Mouse (Mus musculus) hindbrain, postnatal 0 days (tissue): ENCODE measurements around the gene Hras. TPM values are rescaled to one million over a fixed set of nuclear protein-coding genes. Genes with fewer than 3 reads are reported as not detected.

Source experiments
- ATAC-seq: fragments of 200-750 bp; cut with Nextera tagmentation; 2 replicates; pipeline ENCODE4 v1.8.0; 2017; ENCODE audit warnings: mild to moderate bottlenecking, moderate TSS enrichment, moderate library complexity
- DNase-seq: peaks from one replicate; pipeline ENCODE4 v3.0.0-alpha.2; 2015; ENCODE audit warnings: low spot score
- H3K27ac ChIP-seq: fragments of 300-500 bp; sonication (generic); 2 replicates; pipeline ENCODE4 v1.5.1; 2014; ENCODE audit warnings: mild to moderate bottlenecking
- H3K27me3 ChIP-seq: fragments of 300-500 bp; sonication (generic); 2 replicates; pipeline ENCODE4 v1.6.1; 2014; ENCODE audit warnings: low read length, mixed read lengths; ENCODE audit not compliant: insufficient read depth
- H3K36me3 ChIP-seq: fragments of 300-500 bp; sonication (generic); 2 replicates; pipeline ENCODE4 v1.6.1; 2014; ENCODE audit warnings: low read length, mixed read lengths; ENCODE audit not compliant: insufficient read depth
- H3K4me1 ChIP-seq: fragments of 300-500 bp; sonication (generic); 2 replicates; pipeline ENCODE4 v1.6.1; 2014; ENCODE audit warnings: antibody characterized with exemption, low read length, mixed read lengths; ENCODE audit not compliant: insufficient read depth
- H3K4me2 ChIP-seq: fragments of 300-500 bp; sonication (generic); 2 replicates; pipeline ENCODE4 v1.6.1; 2014; ENCODE audit warnings: low read depth, mild to moderate bottlenecking, low read length, moderate library complexity, mixed read lengths
- H3K4me3 ChIP-seq: fragments of 300-500 bp; sonication (generic); 2 replicates; pipeline ENCODE4 v1.5.1; 2014; ENCODE audit warnings: low read length
- H3K9ac ChIP-seq: fragments of 300-500 bp; sonication (generic); replicated peaks from 2 replicates; pipeline ENCODE4 v1.6.1; 2014; ENCODE audit warnings: mild to moderate bottlenecking, low read length, moderate library complexity, mixed read lengths
- H3K9me3 ChIP-seq: fragments of 300-500 bp; sonication (generic); 2 replicates; pipeline ENCODE4 v1.6.1; 2016; ENCODE audit warnings: low read length, mixed read lengths
- CTCF ChIP-seq: IDR thresholded peaks from 2 replicates; pipeline ENCODE4 v1.5.1; 2016; ENCODE audit warnings: antibody characterized with exemption, control low read depth, low read depth
- WGBS: fragments of 180-500 bp; shearing (Covaris S2); extraction: QIAGEN DNeasy Blood & Tissue Kit; methylation state at CpG from one replicate; pipeline ENCODE4 v1.1.7; 2014; 5-methylcytosine and 5-hydroxymethylcytosine counted together
- microRNA counts: library from miRNA; unstranded; fragments of <30 nt; microRNA quantifications from one replicate; lab custom pipeline; 2015
- microRNA-seq, 2 experiments: library from miRNA; unstranded; fragments of <30 nt; microRNA quantifications; one replicate each; pipeline ENCODE4; 2016
- polyA plus RNA-seq: library from polyadenylated mRNA; unstranded; fragments of >200 nt; fragmentation: Nextera tagmentation; extraction: Ambion mirVana; gene quantifications from 2 replicates; pipeline ENCODE4 v1.2.1, GENCODE M21; 2015
- total RNA-seq: library from RNA; depleted of rRNA; stranded (reverse); fragments of >200 nt; gene quantifications from 2 replicates; pipeline ENCODE4 v1.2.3, GENCODE M21; 2014; rRNA removed

The Hras gene
- total and polyA plus RNA-seq, 2 experiments from 2014 or later, result 120 to 204 TPM

- H3K4me3 ChIP-seq, result no peak overlapping the region
- no peak for TF ChIP-seq CTCF
- H3K27me3 ChIP-seq, result no peaks in the 10 kb centered on the region
- H3K4me2 ChIP-seq, result no peak overlapping the region
- H3K36me3 ChIP-seq, result peaks cover 8% of the 10 kb centered on the region; the same call in 1 of the 2 replicates
- WGBS, result 91% methylated on average over 4 of the region's 4 CpGs
- ATAC-seq (no peak), DNase-seq (no peak)
- no peaks in the 10 kb centered on the region for H3K9me3 ChIP-seq
- no peak overlapping the region for H3K9ac ChIP-seq
- no peaks in the 10 kb centered on the region for H3K4me1 ChIP-seq
- no peak overlapping the region for H3K27ac ChIP-seq
These were observed 52.5 kb downstream of the Hras start for GRCm38 (mm10) chr7:141141326-141141725.

MicroRNAs within 50 kb of the gene (microRNA counts, 519-probe panel; counts per million panel counts)
- 3,225 counts per million, percentile 53 among the panel's probes with 10 or more counts for microRNA mmu-miR-210 (lab: Ali Mortazavi, UCI)

Small RNA genes within 50 kb of the gene (microRNA-seq; reads per million reads assigned to microRNA genes)
- 491 to 596 reads per million in 2 experiments for gene Mir210

Other genes with a start within 250 kb of the Hras start
- gene Ifitm5, start 243.7 kb downstream of the Hras start, total RNA-seq, result not detected in 2 replicates
- 0.39 TPM in 1 of 2 replicates, not detected in the other for gene Ifitm5, start 243.7 kb downstream of the Hras start, polyA plus RNA-seq
- not detected in 2 replicates for gene Gm45717, start 238.1 kb downstream of the Hras start, total RNA-seq
- 0.38 TPM in 1 of 2 replicates, not detected in the other for gene Gm45717, start 238.1 kb downstream of the Hras start, polyA plus RNA-seq
- gene Ifitm2, start 238.0 kb downstream of the Hras start, total RNA-seq, result 79.3 and 82.4 TPM in 2 replicates
- gene Ifitm2, start 238.0 kb downstream of the Hras start, polyA plus RNA-seq, result 269 and 281 TPM in 2 replicates
- gene Ifitm1, start 226.8 kb downstream of the Hras start, total RNA-seq, result 16.5 and 39.5 TPM in 2 replicates
- gene Ifitm1, start 226.8 kb downstream of the Hras start, polyA plus RNA-seq, result 22.4 and 24.0 TPM in 2 replicates
- gene Ifitm3, start 183.2 kb downstream of the Hras start, total RNA-seq, result 29.3 and 41.7 TPM in 2 replicates
- 92.8 and 93.3 TPM in 2 replicates for gene Ifitm3, start 183.2 kb downstream of the Hras start, polyA plus RNA-seq
- 0.37 and 0.50 TPM in 2 replicates for gene Ifitm6, start 176.1 kb downstream of the Hras start, total RNA-seq
- gene Ifitm6, start 176.1 kb downstream of the Hras start, polyA plus RNA-seq, result 0.67 and 0.69 TPM in 2 replicates
- not detected in 2 replicates for gene Gm17387, start 164.9 kb downstream of the Hras start, total RNA-seq
- not detected in 2 replicates for gene Gm17387, start 164.9 kb downstream of the Hras start, polyA plus RNA-seq
- gene B4galnt4, start 132.9 kb downstream of the Hras start, total RNA-seq, result 115 and 124 TPM in 2 replicates
- gene B4galnt4, start 132.9 kb downstream of the Hras start, polyA plus RNA-seq, result 41.8 and 46.2 TPM in 2 replicates
- gene Pkp3, start 115.8 kb downstream of the Hras start, total RNA-seq, result 0.58 TPM in 1 of 2 replicates, not detected in the other
- gene Pkp3, start 115.8 kb downstream of the Hras start, polyA plus RNA-seq, result 0.29 TPM in 1 of 2 replicates, not detected in the other
- gene Sigirr, start 93.4 kb downstream of the Hras start, total RNA-seq, result 1.2 and 19.5 TPM in 2 replicates
- gene Sigirr, start 93.4 kb downstream of the Hras start, polyA plus RNA-seq, result 2.4 and 2.6 TPM in 2 replicates
- 0.25 and 2.1 TPM in 2 replicates for gene Ano9, start 76.2 kb downstream of the Hras start, total RNA-seq
- 0.45 and 0.66 TPM in 2 replicates for gene Ano9, start 76.2 kb downstream of the Hras start, polyA plus RNA-seq
- 13.6 and 25.6 TPM in 2 replicates for gene Ptdss2, start 71.6 kb downstream of the Hras start, total RNA-seq
- gene Ptdss2, start 71.6 kb downstream of the Hras start, polyA plus RNA-seq, result 96.1 and 96.8 TPM in 2 replicates
- 65.2 and 74.3 TPM in 2 replicates for gene Rnh1, start 21.1 kb downstream of the Hras start, total RNA-seq
- 55.3 and 55.7 TPM in 2 replicates for gene Rnh1, start 21.1 kb downstream of the Hras start, polyA plus RNA-seq
- gene Lrrc56, start 152 bp upstream of the Hras start, total RNA-seq, result 9.5 and 19.7 TPM in 2 replicates
- gene Lrrc56, start 152 bp upstream of the Hras start, polyA plus RNA-seq, result 5.7 and 7.2 TPM in 2 replicates
- 0.14 TPM in 1 of 2 replicates, not detected in the other for gene Lmntd2, start 20.1 kb upstream of the Hras start, total RNA-seq
- gene Lmntd2, start 20.1 kb upstream of the Hras start, polyA plus RNA-seq, result 0.29 and 0.40 TPM in 2 replicates
- gene Rassf7, start 21.9 kb upstream of the Hras start, total RNA-seq, result 24.5 and 35.7 TPM in 2 replicates
- gene Rassf7, start 21.9 kb upstream of the Hras start, polyA plus RNA-seq, result 19.6 and 23.3 TPM in 2 replicates
- 52.2 and 56.4 TPM in 2 replicates for gene Phrf1, start 34.8 kb upstream of the Hras start, total RNA-seq
- gene Phrf1, start 34.8 kb upstream of the Hras start, polyA plus RNA-seq, result 35.6 and 38.0 TPM in 2 replicates
- gene Irf7, start 72.5 kb upstream of the Hras start, total RNA-seq, result 3.9 and 7.0 TPM in 2 replicates
- 3.3 and 5.5 TPM in 2 replicates for gene Irf7, start 72.5 kb upstream of the Hras start, polyA plus RNA-seq
- gene Cdhr5, start 82.8 kb upstream of the Hras start, total RNA-seq, result not detected in 2 replicates
- gene Cdhr5, start 82.8 kb upstream of the Hras start, polyA plus RNA-seq, result 0.23 TPM in 1 of 2 replicates, not detected in the other
- 3.7 TPM in 1 of 2 replicates, not detected in the other for gene Sct, start 85.1 kb upstream of the Hras start, total RNA-seq
- 7.6 and 9.9 TPM in 2 replicates for gene Sct, start 85.1 kb upstream of the Hras start, polyA plus RNA-seq
- gene Drd4, start 98.0 kb upstream of the Hras start, total RNA-seq, result 0.54 and 0.94 TPM in 2 replicates
- 0.73 and 0.79 TPM in 2 replicates for gene Drd4, start 98.0 kb upstream of the Hras start, polyA plus RNA-seq
- gene Deaf1, start 133.7 kb upstream of the Hras start, total RNA-seq, result 218 and 220 TPM in 2 replicates
- 200 and 237 TPM in 2 replicates for gene Deaf1, start 133.7 kb upstream of the Hras start, polyA plus RNA-seq
- gene Tmem80, start 133.7 kb upstream of the Hras start, total RNA-seq, result 31.6 and 36.4 TPM in 2 replicates
- 42.0 and 44.9 TPM in 2 replicates for gene Tmem80, start 133.7 kb upstream of the Hras start, polyA plus RNA-seq
- gene Eps8l2, start 144.9 kb upstream of the Hras start, total RNA-seq, result 1.6 and 3.9 TPM in 2 replicates
- 1.5 and 2.4 TPM in 2 replicates for gene Eps8l2, start 144.9 kb upstream of the Hras start, polyA plus RNA-seq
- 156 and 200 TPM in 2 replicates for gene Taldo1, start 198.2 kb upstream of the Hras start, total RNA-seq
- 252 and 258 TPM in 2 replicates for gene Taldo1, start 198.2 kb upstream of the Hras start, polyA plus RNA-seq
- gene Gatd1, start 220.1 kb upstream of the Hras start, total RNA-seq, result 61.2 and 74.4 TPM in 2 replicates
- gene Gatd1, start 220.1 kb upstream of the Hras start, polyA plus RNA-seq, result 46.9 and 49.4 TPM in 2 replicates
- 208 and 246 TPM in 2 replicates for gene Cend1, start 235.5 kb upstream of the Hras start, total RNA-seq
- 219 and 255 TPM in 2 replicates for gene Cend1, start 235.5 kb upstream of the Hras start, polyA plus RNA-seq
- 126 and 138 TPM in 2 replicates for gene Slc25a22, start 243.9 kb upstream of the Hras start, total RNA-seq
- 79.9 and 87.3 TPM in 2 replicates for gene Slc25a22, start 243.9 kb upstream of the Hras start, polyA plus RNA-seq